8 mouse cellular contexts compared by ENCODE assay signal in the genomic region with DNA sequence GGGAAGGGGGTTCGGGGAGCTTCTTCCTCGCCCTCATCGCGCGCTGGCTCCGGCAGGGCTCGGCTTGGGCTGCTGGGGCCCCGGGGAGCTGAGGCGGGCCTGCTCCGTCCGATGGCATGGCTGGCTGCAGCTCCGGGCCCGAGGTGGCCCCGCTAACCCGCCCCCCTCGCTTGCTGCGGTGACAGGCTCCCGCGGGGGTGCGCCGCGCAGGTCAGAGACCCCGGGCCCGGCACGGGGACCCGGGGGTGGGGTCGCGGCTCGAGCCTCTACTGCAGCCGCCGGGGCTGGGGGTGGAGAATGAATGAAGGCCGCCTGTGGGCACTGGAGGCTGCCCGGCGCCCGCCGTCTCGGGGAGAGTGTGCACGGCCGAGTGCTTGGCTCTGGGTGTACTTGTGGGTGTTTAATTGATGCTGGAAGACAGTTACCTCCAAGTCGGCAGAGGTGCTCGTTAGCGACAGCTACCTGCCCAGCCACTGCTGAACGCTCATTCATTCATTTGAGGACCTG. TPM values are rescaled to one million over a fixed set of nuclear protein-coding genes. Genes with fewer than 3 reads are reported as not detected.
DNase-seq lines count a peak whose midpoint lies in the region; ATAC-seq lines count a peak whose summit lies in the region.

No protein-coding gene starts in this region.

- H3K4me1 ChIP-seq in heart, embryonic 14.5 days (ENCODE audit: control insufficient read depth in 2 of 2, insufficient read depth in 2 of 2, low read length in 2 of 2): peaks cover 0 to 10% of the 10 kb centered on the region in 2 experiments
- H3K4me1 ChIP-seq in ES-E14 (ENCODE audit: control insufficient read depth in 2 of 2, insufficient read depth in 2 of 2, low read length in 2 of 2, poor library complexity in 1 of 2): peaks cover 3 to 4% of the 10 kb centered on the region in 2 experiments; a peak in 3 of 4 replicates
- H3K4me1 ChIP-seq in embryonic facial prominence, embryonic 13.5 days: peaks cover 32% of the 10 kb centered on the region
- H3K4me1 ChIP-seq in kidney, embryonic 15.5 days: peaks cover 36% of the 10 kb centered on the region
- H3K4me1 ChIP-seq in midbrain, embryonic 11.5 days (ENCODE audit: control insufficient read depth, insufficient read depth, low read length): peaks cover 14% of the 10 kb centered on the region

- H3K9ac ChIP-seq in heart, embryonic 14.5 days (ENCODE audit: low read length): peak overlapping the region; percentile 96
- peak overlapping the region; percentile 88 for H3K9ac ChIP-seq in ES-E14 (ENCODE audit: insufficient read depth, low read depth, low read length, poor library complexity, severe bottlenecking)
- H3K9ac ChIP-seq in embryonic facial prominence, embryonic 13.5 days: peak overlapping the region; percentile 94
- H3K9ac ChIP-seq in kidney, embryonic 15.5 days: peak overlapping the region; percentile 95
- peak overlapping the region; percentile 93 for H3K9ac ChIP-seq in midbrain, embryonic 11.5 days (ENCODE audit: low read length)

- H3K9me3 ChIP-seq in heart, embryonic 14.5 days (ENCODE audit: control insufficient read depth, low read length): no peaks in the 10 kb centered on the region
- H3K9me3 ChIP-seq in ES-E14 (ENCODE audit: control insufficient read depth, insufficient read depth, low read depth, low read length): no peaks in the 10 kb centered on the region
- no peaks in the 10 kb centered on the region for H3K9me3 ChIP-seq in embryonic facial prominence, embryonic 13.5 days
- no peaks in the 10 kb centered on the region for H3K9me3 ChIP-seq in kidney, embryonic 15.5 days (replicated peaks)
- H3K9me3 ChIP-seq in midbrain, embryonic 11.5 days (ENCODE audit: control insufficient read depth, low read length): no peaks in the 10 kb centered on the region

- peak overlapping the region; percentile 95 to 99 for H3K4me3 ChIP-seq in heart, embryonic 14.5 days (ENCODE audit: control insufficient read depth in 1 of 2, insufficient read depth in 1 of 2, low read depth in 1 of 2, low read length in 2 of 2)
- peak overlapping the region; percentile 82 to 94 for H3K4me3 ChIP-seq in ES-E14 (ENCODE audit: insufficient read depth in 1 of 2, low read depth in 1 of 2, low read length in 2 of 2, poor library complexity in 1 of 2, severe bottlenecking in 1 of 2)
- peak overlapping the region; percentile 100 for H3K4me3 ChIP-seq in embryonic facial prominence, embryonic 13.5 days
- H3K4me3 ChIP-seq in kidney, embryonic 15.5 days (replicated peaks): peak overlapping the region; percentile 92
- H3K4me3 ChIP-seq in midbrain, embryonic 11.5 days (ENCODE audit: low read depth, low read length): peak overlapping the region; percentile 99

- in situ Hi-C loops in ES-E14 (cut with MboI; ENCODE audit: low sequenced_read_pairs in 2 of 2, unreplicated experiment in 2 of 2): no loop called here

- ATAC-seq in heart, embryonic 14.5 days (ENCODE audit: insufficient number of reproducible peaks, insufficient read depth, low FRiP score, low read depth): peak; percentile 36; the same call in 1 of the 2 replicates
- peak; percentile 49 for ATAC-seq in embryonic facial prominence, embryonic 13.5 days (ENCODE audit: insufficient number of reproducible peaks, insufficient read depth, low FRiP score, low TSS enrichment, low read depth)
- peak; percentile 63 for ATAC-seq in kidney, embryonic 15.5 days (replicated peaks; ENCODE audit: low FRiP score)
- ATAC-seq in midbrain, embryonic 11.5 days (ENCODE audit: low FRiP score): peak; percentile 74

- peak overlapping the region; percentile 86 to 89; a peak in 3 of 4 replicates for H3K27ac ChIP-seq in heart, embryonic 14.5 days (replicated peaks in 1 of 2; ENCODE audit: control insufficient read depth in 1 of 2, insufficient read depth in 1 of 2, low read depth in 2 of 2, low read length in 2 of 2)
- peak overlapping the region; percentile 68 for H3K27ac ChIP-seq in ES-E14 (ENCODE audit: insufficient read depth, low read depth, low read length, poor library complexity, severe bottlenecking)
- H3K27ac ChIP-seq in embryonic facial prominence, embryonic 13.5 days: peak overlapping the region; percentile 92
- H3K27ac ChIP-seq in kidney, embryonic 15.5 days: peak overlapping the region; percentile 91
- peak overlapping the region; percentile 84 for H3K27ac ChIP-seq in midbrain, embryonic 11.5 days (ENCODE audit: low read depth, low read length)

- no peaks in the 10 kb centered on the region for H3K27me3 ChIP-seq in heart, embryonic 14.5 days (ENCODE audit: control insufficient read depth, insufficient read depth, low read length)
- H3K27me3 ChIP-seq in embryonic facial prominence, embryonic 13.5 days: no peaks in the 10 kb centered on the region
- no peaks in the 10 kb centered on the region for H3K27me3 ChIP-seq in kidney, embryonic 15.5 days
- no peaks in the 10 kb centered on the region for H3K27me3 ChIP-seq in midbrain, embryonic 11.5 days (ENCODE audit: control insufficient read depth, insufficient read depth, low read length)

- WGBS in heart, embryonic 14.5 days: 1% methylated on average over 43 of the region's 43 CpGs
- under 1% methylated on average over 43 of the region's 43 CpGs for WGBS in embryonic facial prominence, embryonic 13.5 days
- under 1% methylated on average over 43 of the region's 43 CpGs for WGBS in kidney, embryonic 15.5 days
- under 1% methylated on average over 40 of the region's 43 CpGs for WGBS in midbrain, embryonic 11.5 days

- H3K36me3 ChIP-seq in heart, embryonic 14.5 days (ENCODE audit: control insufficient read depth, insufficient read depth, low read length): no peaks in the 10 kb centered on the region
- no peaks in the 10 kb centered on the region for H3K36me3 ChIP-seq in ES-E14 (ENCODE audit: control insufficient read depth, insufficient read depth, low read length, poor library complexity, severe bottlenecking)
- H3K36me3 ChIP-seq in embryonic facial prominence, embryonic 13.5 days: no peaks in the 10 kb centered on the region
- no peaks in the 10 kb centered on the region for H3K36me3 ChIP-seq in kidney, embryonic 15.5 days
- H3K36me3 ChIP-seq in midbrain, embryonic 11.5 days (ENCODE audit: control insufficient read depth, insufficient read depth, low read length): no peaks in the 10 kb centered on the region

- DNase-seq in heart, adult 8-10 months (ENCODE audit: low spot score): no peak
- no peak for DNase-seq in ES-E14 (ENCODE audit: low read depth, low spot score)
- DNase-seq in midbrain, embryonic 11.5 days (ENCODE audit: low spot score, missing footprints): no peak
- no peak for DNase-seq in urinary bladder, adult 2 months (ENCODE audit: low spot score)
- DNase-seq in cerebellum, adult 11 months: no peak

- H3K4me2 ChIP-seq in heart, embryonic 14.5 days (ENCODE audit: low read length): peak overlapping the region; percentile 88
- H3K4me2 ChIP-seq in embryonic facial prominence, embryonic 13.5 days: peak overlapping the region; percentile 88
- peak overlapping the region; percentile 78 for H3K4me2 ChIP-seq in kidney, embryonic 15.5 days
- peak overlapping the region; percentile 76 for H3K4me2 ChIP-seq in midbrain, embryonic 11.5 days

RNA-seq across cellular contexts. Expression of gene Tsc1, which starts 0.5 kb away (rescaled TPM):
- 12.9 and 14.9 TPM in 2 replicates for polyA plus RNA-seq in heart, embryonic 14.5 days (2014; fragmentation: Nextera tagmentation; extraction: Ambion mirVana)
- 10 to 100 TPM; 23.7 to 31.3 (median 28.8) TPM for total RNA-seq in heart, adult 8-10 months (2022)
- total RNA-seq in ES-E14 (2012; rRNA removed): 14.9 and 18.3 TPM in 2 replicates
- polyA plus RNA-seq in embryonic facial prominence, embryonic 13.5 days (2015; fragmentation: Nextera tagmentation; extraction: Ambion mirVana): 23.7 and 23.9 TPM in 2 replicates
- polyA plus RNA-seq in kidney, embryonic 15.5 days (2015; fragmentation: Nextera tagmentation; extraction: Ambion mirVana): 18.4 and 22.9 TPM in 2 replicates
- 19.5 and 22.3 TPM in 2 replicates for polyA plus RNA-seq in midbrain, embryonic 11.5 days (2014; fragmentation: Nextera tagmentation; extraction: Ambion mirVana)
- polyA plus RNA-seq in urinary bladder, adult 2 months (2012; rRNA removed): 11.3 and 13.6 TPM in 2 replicates

RNA-seq across cellular contexts. Expression of gene Gfi1b, which starts 19.7 kb away (rescaled TPM):
- polyA plus RNA-seq in heart, embryonic 14.5 days (2014; fragmentation: Nextera tagmentation; extraction: Ambion mirVana): 0.23 and 0.43 TPM in 2 replicates
- under 1 TPM in 1 of 4 experiments, not detected in 3; 0.78 TPM for total RNA-seq in heart, adult 8-10 months (2022)
- total RNA-seq in ES-E14 (2012; rRNA removed): not detected in 2 replicates
- 0.77 and 0.84 TPM in 2 replicates for polyA plus RNA-seq in embryonic facial prominence, embryonic 13.5 days (2015; fragmentation: Nextera tagmentation; extraction: Ambion mirVana)
- polyA plus RNA-seq in kidney, embryonic 15.5 days (2015; fragmentation: Nextera tagmentation; extraction: Ambion mirVana): 0.69 and 1.1 TPM in 2 replicates
- 2.8 and 3.3 TPM in 2 replicates for polyA plus RNA-seq in midbrain, embryonic 11.5 days (2014; fragmentation: Nextera tagmentation; extraction: Ambion mirVana)
- 0.10 and 0.16 TPM in 2 replicates for polyA plus RNA-seq in urinary bladder, adult 2 months (2012; rRNA removed)

RNA-seq across cellular contexts. Expression of gene Gtf3c5, which starts 57.9 kb away (rescaled TPM):
- 20.0 and 20.7 TPM in 2 replicates for polyA plus RNA-seq in heart, embryonic 14.5 days (2014; fragmentation: Nextera tagmentation; extraction: Ambion mirVana)
- 10 to 100 TPM in 3 of 4 experiments, 1 to 10 TPM in 1; 9.9 to 13.2 (median 10.6) TPM for total RNA-seq in heart, adult 8-10 months (2022)
- 20.0 and 22.6 TPM in 2 replicates for total RNA-seq in ES-E14 (2012; rRNA removed)
- polyA plus RNA-seq in embryonic facial prominence, embryonic 13.5 days (2015; fragmentation: Nextera tagmentation; extraction: Ambion mirVana): 50.4 and 51.6 TPM in 2 replicates
- polyA plus RNA-seq in kidney, embryonic 15.5 days (2015; fragmentation: Nextera tagmentation; extraction: Ambion mirVana): 44.3 and 48.8 TPM in 2 replicates
- polyA plus RNA-seq in midbrain, embryonic 11.5 days (2014; fragmentation: Nextera tagmentation; extraction: Ambion mirVana): 38.8 and 40.5 TPM in 2 replicates
- polyA plus RNA-seq in urinary bladder, adult 2 months (2012; rRNA removed): 21.3 and 21.7 TPM in 2 replicates

RNA-seq across cellular contexts. Expression of gene Spaca9, which starts 58.0 kb away (rescaled TPM):
- polyA plus RNA-seq in heart, embryonic 14.5 days (2014; fragmentation: Nextera tagmentation; extraction: Ambion mirVana): 0.43 and 2.7 TPM in 2 replicates
- not detected for total RNA-seq in heart, adult 8-10 months (2022)
- total RNA-seq in ES-E14 (2012; rRNA removed): not detected in 2 replicates
- polyA plus RNA-seq in embryonic facial prominence, embryonic 13.5 days (2015; fragmentation: Nextera tagmentation; extraction: Ambion mirVana): 0.89 and 1.1 TPM in 2 replicates
- polyA plus RNA-seq in kidney, embryonic 15.5 days (2015; fragmentation: Nextera tagmentation; extraction: Ambion mirVana): 2.7 and 3.0 TPM in 2 replicates
- 2.4 and 3.0 TPM in 2 replicates for polyA plus RNA-seq in midbrain, embryonic 11.5 days (2014; fragmentation: Nextera tagmentation; extraction: Ambion mirVana)
- 1.4 and 1.8 TPM in 2 replicates for polyA plus RNA-seq in urinary bladder, adult 2 months (2012; rRNA removed)

RNA-seq across cellular contexts. Expression of gene Ak8, which starts 58.5 kb away (rescaled TPM):
- 0.24 and 0.54 TPM in 2 replicates for polyA plus RNA-seq in heart, embryonic 14.5 days (2014; fragmentation: Nextera tagmentation; extraction: Ambion mirVana)
- total RNA-seq in heart, adult 8-10 months (2022): under 1 TPM in 1 of 4 experiments, not detected in 3; 0.26 TPM
- 0.26 and 0.49 TPM in 2 replicates for total RNA-seq in ES-E14 (2012; rRNA removed)
- 0.77 and 0.90 TPM in 2 replicates for polyA plus RNA-seq in embryonic facial prominence, embryonic 13.5 days (2015; fragmentation: Nextera tagmentation; extraction: Ambion mirVana)
- polyA plus RNA-seq in kidney, embryonic 15.5 days (2015; fragmentation: Nextera tagmentation; extraction: Ambion mirVana): 0.99 and 1.0 TPM in 2 replicates
- polyA plus RNA-seq in midbrain, embryonic 11.5 days (2014; fragmentation: Nextera tagmentation; extraction: Ambion mirVana): 0.33 and 0.77 TPM in 2 replicates
- polyA plus RNA-seq in urinary bladder, adult 2 months (2012; rRNA removed): 0.77 and 0.92 TPM in 2 replicates
